Mouse (Mus musculus) liver, postnatal 0 days (tissue): ENCODE results near the gene Twnk. TPM values are rescaled to one million over a fixed set of nuclear protein-coding genes. Genes with fewer than 3 reads are reported as not detected.
A peak's percentile ranks its signal among the peaks of the same experiment; 100 is the strongest.

ENCODE experiments used
- ATAC-seq: fragments of 200-750 bp; cut with Nextera tagmentation; 2 replicates; pipeline ENCODE4 v1.8.0; 2017; ENCODE audit warnings: mild to moderate bottlenecking, moderate library complexity
- DNase-seq: peaks from one replicate; pipeline ENCODE4 v3.0.0-alpha.2; 2016
- H3K27ac ChIP-seq: fragments of 300-500 bp; sonication (generic); 2 replicates; pipeline ENCODE4 v1.5.1; 2014; ENCODE audit warnings: antibody characterized with exemption, moderate library complexity, mild to moderate bottlenecking, low read depth
- H3K27me3 ChIP-seq: fragments of 300-500 bp; sonication (generic); 2 replicates; pipeline ENCODE4 v1.6.1; 2014; ENCODE audit warnings: low read length, control low read depth, mixed read lengths; ENCODE audit not compliant: insufficient read depth
- H3K36me3 ChIP-seq: fragments of 300-500 bp; sonication (generic); replicated peaks from 2 replicates; pipeline ENCODE4 v1.6.1; 2014; ENCODE audit warnings: mild to moderate bottlenecking, control low read depth, low read length, moderate library complexity, mixed read lengths; ENCODE audit not compliant: insufficient read depth
- H3K4me1 ChIP-seq: fragments of 300-500 bp; sonication (generic); 2 replicates; pipeline ENCODE4 v1.6.1; 2014; ENCODE audit warnings: antibody characterized with exemption, mild to moderate bottlenecking, control low read depth; ENCODE audit not compliant: insufficient read depth
- H3K4me2 ChIP-seq: fragments of 300-500 bp; sonication (generic); 2 replicates; pipeline ENCODE4 v1.6.1; 2014; ENCODE audit warnings: low read depth, mild to moderate bottlenecking, low read length, moderate library complexity, mixed read lengths
- H3K4me3 ChIP-seq: fragments of 300-500 bp; sonication (generic); 2 replicates; pipeline ENCODE4 v1.5.1; 2014; ENCODE audit warnings: low read depth, low read length
- H3K9ac ChIP-seq: fragments of 300-500 bp; sonication (generic); replicated peaks from 2 replicates; pipeline ENCODE4 v1.6.1; 2014; ENCODE audit warnings: mild to moderate bottlenecking, moderate library complexity
- H3K9me3 ChIP-seq: fragments of 300-500 bp; sonication (generic); 2 replicates; pipeline ENCODE4 v1.6.1; 2016; ENCODE audit warnings: mild to moderate bottlenecking, control low read depth, low read length, mixed read lengths
- CTCF ChIP-seq: sonication (generic); IDR thresholded peaks from 2 replicates; pipeline ENCODE4 v1.5.1; 2016; ENCODE audit warnings: antibody characterized with exemption, low read depth
- EP300 ChIP-seq: IDR thresholded peaks from 2 replicates; pipeline ENCODE4 v1.6.1; 2016; ENCODE audit warnings: antibody characterized with exemption, low read depth, mild to moderate bottlenecking
- WGBS: fragments of 180-500 bp; shearing (Covaris S2); extraction: QIAGEN DNeasy Blood & Tissue Kit; methylation state at CpG from one replicate; pipeline ENCODE4 v1.1.7; 2014; ENCODE audit not compliant: insufficient replicate concordance; 5-methylcytosine and 5-hydroxymethylcytosine counted together
- polyA plus RNA-seq: library from polyadenylated mRNA; unstranded; fragments of >200 nt; fragmentation: Nextera tagmentation; extraction: Ambion mirVana; gene quantifications from 2 replicates; pipeline ENCODE4 v1.2.1, GENCODE M21; 2015

Gene Twnk
- polyA plus RNA-seq, 1 experiment from 2014 or later: 10.6 TPM

DNA sequence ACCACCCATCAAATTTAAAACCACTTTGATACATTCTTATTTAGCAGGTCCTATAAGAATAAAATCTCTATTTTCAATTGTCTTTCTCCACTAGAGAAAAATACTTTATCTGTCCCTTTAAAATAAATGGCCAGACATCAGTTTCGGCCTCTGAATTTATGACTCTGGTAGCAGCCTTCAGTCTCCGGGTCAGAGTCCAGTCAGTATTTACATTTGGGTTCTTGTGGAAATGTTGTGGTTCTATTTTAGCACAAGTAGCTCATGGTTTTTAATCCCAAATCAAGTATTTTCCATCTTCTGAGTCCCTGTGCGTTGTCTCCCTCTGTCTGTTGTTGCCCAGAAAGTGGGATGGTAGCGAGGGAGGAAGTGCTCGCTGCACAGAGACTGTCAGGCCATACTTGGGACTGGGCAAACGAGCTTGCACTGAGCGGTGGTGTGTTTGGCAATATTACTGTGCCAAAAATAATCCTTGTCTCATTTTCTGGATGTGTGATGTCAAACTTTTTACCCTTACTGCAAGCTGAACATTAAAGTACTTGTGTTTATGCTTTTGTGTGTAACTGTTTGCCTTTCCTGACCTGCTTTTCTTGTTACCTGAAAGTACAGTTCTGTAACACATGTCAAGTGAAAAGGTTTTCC, 22.9 kb upstream of the Twnk start:
- Histone ChIP-seq H3K4me1 (peaks cover 14% of the 10 kb centered on the region), H3K36me3 (peaks cover 35% of the 10 kb centered on the region), H3K4me2 (no peak overlapping the region), H3K27me3 (no peaks in the 10 kb centered on the region), H3K27ac (peak overlapping the region; percentile 78), H3K4me3 (no peak overlapping the region), H3K9ac (no peak overlapping the region), H3K9me3 (no peaks in the 10 kb centered on the region)
- no peak for TF ChIP-seq EP300
- TF ChIP-seq CTCF: no peak
- WGBS: 59% methylated on average over 7 of the region's 7 CpGs
- DNase-seq (no peak), ATAC-seq (peak; percentile 68)

DNA sequence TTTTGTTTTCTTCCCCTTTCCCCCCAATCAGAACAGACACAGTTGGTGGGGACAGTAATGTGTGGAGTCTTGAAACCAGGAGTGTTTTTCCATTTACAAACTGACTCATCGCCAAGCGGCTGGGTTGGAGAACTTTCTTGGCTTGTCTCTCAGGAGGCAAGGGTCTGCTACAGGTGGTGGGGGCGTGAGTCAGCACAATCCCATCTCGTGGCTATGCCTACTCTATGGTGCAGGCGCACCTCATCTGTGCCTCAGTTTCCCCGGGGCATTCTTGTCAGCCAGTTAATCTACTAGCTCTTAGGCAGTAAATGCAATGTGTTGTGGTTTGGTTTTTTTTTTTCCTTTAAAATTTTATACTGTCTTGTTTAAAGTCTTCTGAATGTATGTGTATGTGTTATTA, 22.1 kb upstream of the Twnk start:
- H3K27ac ChIP-seq: peak overlapping the region; percentile 78
- H3K27me3 ChIP-seq: no peaks in the 10 kb centered on the region
- no peak for TF ChIP-seq EP300
- TF ChIP-seq CTCF: no peak
- no peaks in the 10 kb centered on the region for H3K9me3 ChIP-seq
- peaks cover 16% of the 10 kb centered on the region for H3K4me1 ChIP-seq
- no peak for ATAC-seq
- DNase-seq: no peak
- no peak overlapping the region for H3K4me3 ChIP-seq
- WGBS: 85% methylated on average over 6 of the region's 6 CpGs
- H3K36me3 ChIP-seq: peaks cover 28% of the 10 kb centered on the region
- H3K9ac ChIP-seq: no peak overlapping the region
- no peak overlapping the region for H3K4me2 ChIP-seq

DNA sequence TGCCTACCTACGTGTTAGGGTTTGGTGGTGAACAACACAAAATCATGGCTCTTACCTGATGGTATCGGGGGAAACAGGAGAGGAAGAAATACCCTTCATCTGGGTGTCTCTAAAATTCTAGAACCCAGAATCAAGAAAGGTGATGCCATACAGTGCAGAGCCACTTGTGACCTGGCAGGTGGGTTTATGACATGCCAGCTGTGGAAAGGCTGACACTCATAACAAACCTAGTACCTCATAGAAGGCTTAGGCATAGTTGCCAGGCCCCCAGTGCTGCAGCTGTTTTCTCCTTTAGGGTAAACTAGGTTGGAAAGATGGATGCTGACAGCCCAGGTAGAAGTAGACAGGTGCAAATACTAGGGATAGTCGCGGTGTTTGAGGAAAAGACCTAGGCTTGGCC, 21.0 kb upstream of the Twnk start:
- Histone ChIP-seq H3K27ac (0 out of 2 replicates have a peak overlapping the region, but pooled peaks have one; percentile 12), H3K9ac (no peak overlapping the region), H3K4me1 (peaks cover 18% of the 10 kb centered on the region), H3K27me3 (peaks cover 6% of the 10 kb centered on the region; the same call in 1 of the 2 replicates), H3K9me3 (no peaks in the 10 kb centered on the region), H3K36me3 (peaks cover 19% of the 10 kb centered on the region), H3K4me3 (no peak overlapping the region), H3K4me2 (no peak overlapping the region)
- DNase-seq (no peak), ATAC-seq (no peak)
- TF ChIP-seq CTCF: no peak
- no peak for TF ChIP-seq EP300
- 82% methylated on average over 4 of the region's 4 CpGs for WGBS

DNA sequence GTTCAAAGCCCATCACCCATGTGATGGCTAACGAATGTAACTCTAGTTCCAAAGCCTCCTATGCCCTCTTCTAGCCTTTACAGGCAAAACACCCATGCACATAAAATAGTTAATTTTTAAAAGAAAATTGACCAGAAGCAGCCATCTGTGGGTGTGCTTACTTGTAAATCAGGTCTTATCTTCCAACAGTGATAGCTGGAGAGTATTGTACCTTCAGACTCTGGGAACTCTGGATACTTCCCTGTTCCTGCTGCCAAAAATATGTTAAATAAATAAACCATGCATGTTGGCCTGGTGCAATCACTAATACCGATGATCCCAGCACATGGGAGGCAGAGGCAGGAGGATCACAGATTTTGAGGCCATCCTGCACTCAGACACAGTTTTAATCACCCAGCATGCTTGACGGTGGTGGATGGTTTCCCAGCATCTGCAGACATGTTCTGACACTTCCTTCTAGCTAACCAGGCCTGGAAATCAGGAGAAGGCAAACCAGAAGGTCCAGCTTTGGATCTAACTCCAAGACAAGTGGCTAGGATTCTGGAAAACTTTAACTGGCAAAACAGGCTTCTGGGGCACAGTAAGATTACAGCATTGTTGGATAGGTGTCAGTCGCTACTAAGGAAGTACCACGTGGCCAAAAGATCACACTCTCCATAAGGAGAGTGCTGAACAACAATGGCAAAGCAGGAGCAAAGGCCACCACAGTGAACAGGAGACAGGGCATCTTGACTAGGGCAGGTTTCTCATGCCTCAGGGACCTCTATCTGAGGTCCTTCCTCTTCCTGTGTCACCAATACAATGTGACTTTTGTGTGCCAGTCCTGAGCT, 20.1 kb upstream of the Twnk start:
- TF ChIP-seq EP300 (no peak), CTCF (no peak)
- 40% methylated on average over 5 of the region's 5 CpGs for WGBS
- Histone ChIP-seq H3K9ac (no peak overlapping the region), H3K9me3 (no peaks in the 10 kb centered on the region), H3K4me3 (no peak overlapping the region), H3K4me1 (peaks cover 18% of the 10 kb centered on the region), H3K27me3 (peaks cover 9% of the 10 kb centered on the region; the same call in 1 of the 2 replicates), H3K36me3 (peaks cover 13% of the 10 kb centered on the region), H3K27ac (peak overlapping the region; percentile 12; the same call in 1 of the 2 replicates), H3K4me2 (no peak overlapping the region)
- DNase-seq (no peak), ATAC-seq (no peak)

DNA sequence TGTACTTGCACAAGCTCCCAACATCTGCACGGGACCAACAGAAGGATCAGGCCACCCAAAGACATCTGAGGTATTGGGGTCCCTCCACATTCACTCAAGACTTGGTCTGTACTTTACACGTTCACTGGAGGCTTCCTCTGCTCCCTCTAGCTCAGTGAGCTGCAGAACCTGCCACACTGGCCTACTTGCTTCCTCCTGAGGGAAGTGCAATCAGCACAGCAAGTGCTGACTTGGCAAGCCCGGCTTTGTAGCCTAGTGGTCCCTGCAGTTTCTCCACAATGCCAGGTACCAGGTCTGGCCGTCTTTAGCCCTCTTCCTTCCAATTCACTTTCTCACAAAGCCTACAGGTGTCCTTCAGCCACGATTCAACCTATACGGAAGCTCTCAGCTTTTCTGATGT, 18.5 kb upstream of the Twnk start:
- no peak for TF ChIP-seq CTCF
- no peak for TF ChIP-seq EP300
- peaks cover 1% of the 10 kb centered on the region; the same call in 1 of the 2 replicates for H3K36me3 ChIP-seq
- peaks cover 18% of the 10 kb centered on the region for H3K4me1 ChIP-seq
- H3K9ac ChIP-seq: no peak overlapping the region
- H3K27ac ChIP-seq: no peak overlapping the region
- H3K9me3 ChIP-seq: no peaks in the 10 kb centered on the region
- ATAC-seq: no peak
- no peak overlapping the region for H3K4me2 ChIP-seq
- H3K27me3 ChIP-seq: peaks cover 9% of the 10 kb centered on the region; the same call in 1 of the 2 replicates
- WGBS: 55% methylated on average over 6 of the region's 6 CpGs
- DNase-seq: no peak
- H3K4me3 ChIP-seq: no peak overlapping the region

DNA sequence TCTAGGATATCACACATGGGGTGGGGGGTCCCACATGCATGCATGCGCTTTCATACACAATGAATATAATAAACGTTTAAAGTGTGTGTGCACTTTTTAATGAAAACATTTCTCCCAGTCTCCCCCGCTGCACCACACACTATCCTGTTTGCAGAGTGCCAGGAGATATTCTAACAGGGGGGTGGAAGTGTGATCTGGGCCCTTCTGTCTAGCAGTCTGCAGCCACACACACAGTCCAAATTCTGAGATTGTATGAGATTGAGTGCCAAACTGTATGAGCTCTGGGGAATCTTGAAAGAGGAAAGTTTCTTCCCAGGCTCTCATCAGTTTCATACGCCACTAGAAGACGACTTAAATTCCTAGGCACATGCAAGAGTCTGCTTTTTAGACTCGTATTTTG, 17.6 kb upstream of the Twnk start:
- DNase-seq (no peak), ATAC-seq (no peak)
- Histone ChIP-seq H3K4me1 (peaks cover 25% of the 10 kb centered on the region), H3K9me3 (no peaks in the 10 kb centered on the region), H3K9ac (no peak overlapping the region), H3K27me3 (peaks cover 9% of the 10 kb centered on the region; the same call in 1 of the 2 replicates), H3K4me2 (no peak overlapping the region), H3K27ac (peak overlapping the region; percentile 94; the same call in 1 of the 2 replicates), H3K4me3 (no peak overlapping the region), H3K36me3 (no peaks in the 10 kb centered on the region)
- 56% methylated on average over 6 of the region's 6 CpGs for WGBS
- TF ChIP-seq CTCF: no peak
- no peak for TF ChIP-seq EP300
